Comparison of ENCODE assay signal across 8 mouse cellular contexts in the genomic region with DNA sequence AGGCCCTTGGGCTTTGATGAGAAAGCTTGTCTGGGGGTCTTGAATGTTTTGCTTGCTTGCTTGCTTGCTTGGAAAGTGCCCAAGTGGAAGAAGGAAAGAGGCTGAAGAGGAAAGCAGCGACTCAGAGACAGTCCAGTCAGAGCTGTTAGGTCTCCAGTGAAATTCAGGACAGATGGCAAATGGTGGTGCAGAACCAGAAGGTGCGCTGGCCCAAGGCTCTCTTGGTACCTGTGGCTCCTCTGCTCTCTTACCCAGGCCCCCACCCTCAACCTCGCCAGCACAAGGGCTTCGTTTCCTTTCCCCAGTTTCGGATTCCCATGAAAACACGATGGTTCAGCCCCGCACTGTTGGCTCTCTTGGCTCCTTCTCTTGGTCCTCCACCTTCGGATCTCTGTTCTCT.
"Had no signal": no experiment of that assay in that cellular context is flagged by ENCODE, and none has a peak within 500 bp of the region (broad histone marks: within the 10 kb centered on the region; RNA-seq: fewer than 3 reads in every experiment).

No protein-coding gene starts in this region.

- H3K27ac ChIP-seq: liver, embryonic 12.5 days; lung, embryonic 15.5 days; midbrain, embryonic 13.5 days; neural tube, embryonic 15.5 days had no signal

- H3K4me1 ChIP-seq: liver, embryonic 12.5 days had no signal

- H3K36me3 ChIP-seq: liver, embryonic 12.5 days; lung, embryonic 15.5 days; midbrain, embryonic 13.5 days; neural tube, embryonic 15.5 days had no signal

- H3K9ac ChIP-seq: liver, embryonic 12.5 days; lung, embryonic 15.5 days; midbrain, embryonic 13.5 days; neural tube, embryonic 15.5 days had no signal

- ATAC-seq: liver, embryonic 12.5 days; midbrain, embryonic 13.5 days had no signal

- H3K27me3 ChIP-seq: liver, embryonic 12.5 days; lung, embryonic 15.5 days; midbrain, embryonic 13.5 days; neural tube, embryonic 15.5 days had no signal

- H3K4me3 ChIP-seq: liver, embryonic 12.5 days; lung, embryonic 15.5 days; midbrain, embryonic 13.5 days; neural tube, embryonic 15.5 days had no signal

- H3K4me2 ChIP-seq: liver, embryonic 12.5 days; lung, embryonic 15.5 days; midbrain, embryonic 13.5 days; neural tube, embryonic 15.5 days had no signal

- DNase-seq: layer of hippocampus, adult 9-11 months; right cerebral cortex, adult 18-20 months; right cerebral cortex, postnatal 25 days; thymus, postnatal 36 days had no signal

- H3K9me3 ChIP-seq: liver, embryonic 12.5 days; lung, embryonic 15.5 days; midbrain, embryonic 13.5 days; neural tube, embryonic 15.5 days had no signal
